Mouse (Mus musculus): ENCODE measurements around the gene Mfsd4b3.
"Not testable (repeated sequence)": the region's sequence is repeated elsewhere in the genome, so short reads cannot be mapped to it uniquely, and the experiment has no call there.

Mfsd4b3 gene

GRCm38 (mm10) chr10:39959761-39960440, at the start of gene Mfsd4b3:
Mfsd4b3 (minus strand) TSS chr10:39960153.
- DNase-seq = peak; percentile 97

- no peak for DNase-seq
These were observed 49.6 kb upstream of the Mfsd4b3 start for GRCm38 (mm10) chr10:40009591-40009990.

- DNase-seq = not testable (repeated sequence)
These were observed 48.9 kb upstream of the Mfsd4b3 start for GRCm38 (mm10) chr10:40008847-40009246.

- peak; percentile 46 for DNase-seq
These were observed 48.0 kb upstream of the Mfsd4b3 start for GRCm38 (mm10) chr10:40007953-40008352.

GRCm38 (mm10) chr10:40006963-40007362, 47.0 kb upstream of the Mfsd4b3 start:
- DNase-seq = no peak

- no peak for DNase-seq
These were observed 40.8 kb upstream of the Mfsd4b3 start for GRCm38 (mm10) chr10:40000746-40001145.

- peak; percentile 54 for DNase-seq
These were observed 31.2 kb upstream of the Mfsd4b3 start for GRCm38 (mm10) chr10:39991155-39991554.

GRCm38 (mm10) chr10:39986466-39986865, 26.5 kb upstream of the Mfsd4b3 start, which contains the start of gene Mfsd4b5:
Mfsd4b5 (minus strand) TSS chr10:39986646.
- DNase-seq = peak; percentile 83

GRCm38 (mm10) chr10:39982604-39983003, 22.7 kb upstream of the Mfsd4b3 start:
- peak; percentile 78 for DNase-seq

- no peak for DNase-seq
These were observed 18.3 kb upstream of the Mfsd4b3 start for GRCm38 (mm10) chr10:39978231-39978630.

- DNase-seq = no peak
These were observed 17.4 kb upstream of the Mfsd4b3 start for GRCm38 (mm10) chr10:39977346-39977745.

- DNase-seq = no peak
These were observed 15.8 kb upstream of the Mfsd4b3 start for GRCm38 (mm10) chr10:39975771-39976170.

- DNase-seq = no peak
These were observed 15.0 kb upstream of the Mfsd4b3 start for GRCm38 (mm10) chr10:39974982-39975381.

GRCm38 (mm10) chr10:39967512-39967911, 7.6 kb upstream of the Mfsd4b3 start:
- no peak for DNase-seq

GRCm38 (mm10) chr10:39961906-39962305, 2.0 kb upstream of the Mfsd4b3 start:
- no peak for DNase-seq

GRCm38 (mm10) chr10:39960441-39960822, 479 bp upstream of the Mfsd4b3 start:
- DNase-seq = no peak

GRCm38 (mm10) chr10:39958266-39958665, 1.7 kb downstream of the Mfsd4b3 start:
- DNase-seq = no peak

GRCm38 (mm10) chr10:39956340-39956878, 3.5 kb downstream of the Mfsd4b3 start:
- peak; percentile 49 for DNase-seq

- no peak for DNase-seq
These were observed 4.8 kb downstream of the Mfsd4b3 start for GRCm38 (mm10) chr10:39955163-39955562.

- no peak for DNase-seq
These were observed 10.5 kb downstream of the Mfsd4b3 start for GRCm38 (mm10) chr10:39949377-39949954.

GRCm38 (mm10) chr10:39947195-39947594, 12.8 kb downstream of the Mfsd4b3 start:
- DNase-seq = not testable (repeated sequence)

- no peak for DNase-seq
These were observed 23.4 kb downstream of the Mfsd4b3 start for GRCm38 (mm10) chr10:39936553-39936952.

- DNase-seq = peak; percentile 16
These were observed 33.3 kb downstream of the Mfsd4b3 start, which contains the start of gene Mfsd4b2 for GRCm38 (mm10) chr10:39926616-39927139. Mfsd4b2 (minus strand) TSS chr10:39926923.

- DNase-seq = not testable (repeated sequence)
These were observed 35.4 kb downstream of the Mfsd4b3 start for GRCm38 (mm10) chr10:39924556-39924955.
